Mouse (Mus musculus) liver, embryonic 15.5 days (tissue): ENCODE data around the gene Ccdc148. TPM values are rescaled to one million over a fixed set of nuclear protein-coding genes. Genes with fewer than 3 reads are reported as not detected.

Experiments
- ATAC-seq: fragments of 200-750 bp; cut with Nextera tagmentation; 2 replicates; pipeline ENCODE4 v1.8.0; 2017; ENCODE audit warnings: moderate number of reproducible peaks, mild to moderate bottlenecking, moderate library complexity; ENCODE audit not compliant: insufficient read depth
- H3K27ac ChIP-seq: fragments of 300-500 bp; sonication (generic); replicated peaks from 2 replicates; pipeline ENCODE4 v1.5.1; 2015; ENCODE audit warnings: mild to moderate bottlenecking, inconsistent platforms
- H3K27me3 ChIP-seq: fragments of 300-500 bp; sonication (generic); 2 replicates; pipeline ENCODE4 v1.6.1; 2015; ENCODE audit warnings: mild to moderate bottlenecking, inconsistent platforms
- H3K36me3 ChIP-seq: fragments of 300-500 bp; sonication (generic); replicated peaks from 2 replicates; pipeline ENCODE4 v1.6.1; 2015; ENCODE audit warnings: moderate library complexity, mild to moderate bottlenecking, inconsistent platforms
- H3K4me1 ChIP-seq: fragments of 300-500 bp; sonication (generic); replicated peaks from 2 replicates; pipeline ENCODE4 v1.6.1; 2015; ENCODE audit warnings: inconsistent platforms
- H3K4me2 ChIP-seq: fragments of 300-500 bp; sonication (generic); 2 replicates; pipeline ENCODE4 v1.6.1; 2015; ENCODE audit warnings: moderate library complexity, mild to moderate bottlenecking, inconsistent platforms
- H3K4me3 ChIP-seq: fragments of 300-500 bp; sonication (generic); replicated peaks from 2 replicates; pipeline ENCODE4 v1.5.1; 2015; ENCODE audit warnings: mild to moderate bottlenecking, inconsistent platforms
- H3K9ac ChIP-seq: fragments of 300-500 bp; sonication (generic); 2 replicates; pipeline ENCODE4 v1.6.1; 2015; ENCODE audit warnings: moderate library complexity, mild to moderate bottlenecking, inconsistent platforms
- H3K9me3 ChIP-seq: fragments of 300-500 bp; sonication (generic); replicated peaks from 2 replicates; pipeline ENCODE4 v1.6.1; 2016; ENCODE audit warnings: inconsistent platforms
- WGBS: fragments of 180-500 bp; shearing (Covaris S2); methylation state at CpG from one replicate; pipeline ENCODE4 v1.1.7; 2015; ENCODE audit warnings: mixed read lengths; ENCODE audit not compliant: insufficient replicate concordance; 5-methylcytosine and 5-hydroxymethylcytosine counted together
- polyA plus RNA-seq: library from polyadenylated mRNA; unstranded; fragments of >200 nt; fragmentation: Nextera tagmentation; extraction: Ambion mirVana; gene quantifications from 2 replicates; pipeline ENCODE4 v1.2.1, GENCODE M21; 2015

The Ccdc148 gene
- polyA plus RNA-seq, 1 experiment from 2014 or later: 0.38 TPM

- Histone ChIP-seq H3K4me2 (no peak overlapping the region), H3K27me3 (no peaks in the 10 kb centered on the region), H3K4me3 (no peak overlapping the region), H3K9me3 (no peaks in the 10 kb centered on the region), H3K36me3 (no peaks in the 10 kb centered on the region), H3K27ac (no peak overlapping the region), H3K4me1 (no peaks in the 10 kb centered on the region), H3K9ac (no peak overlapping the region)
- ATAC-seq: no peak
- whole genome bisulfite sequencing: 61% methylated on average over 14 of the region's 14 CpGs
Measured at GRCm38 (mm10) chr2:58992431-58993191, 167.9 kb downstream of the Ccdc148 start.

GRCm38 (mm10) chr2:58978095-58978494 lies 182.4 kb downstream of the Ccdc148 start:
- H3K9ac ChIP-seq: no peak overlapping the region
- no peak overlapping the region for H3K4me3 ChIP-seq
- no peak overlapping the region for H3K4me2 ChIP-seq
- H3K4me1 ChIP-seq: no peaks in the 10 kb centered on the region
- no peak overlapping the region for H3K27ac ChIP-seq
- no peaks in the 10 kb centered on the region for H3K27me3 ChIP-seq
- 38% methylated on average over 7 of the region's 7 CpGs for WGBS
- no peak for ATAC-seq
- no peaks in the 10 kb centered on the region for H3K36me3 ChIP-seq
- no peaks in the 10 kb centered on the region for H3K9me3 ChIP-seq

- H3K4me1 ChIP-seq: no peaks in the 10 kb centered on the region
- no peaks in the 10 kb centered on the region for H3K27me3 ChIP-seq
- H3K27ac ChIP-seq: no peak overlapping the region
- H3K36me3 ChIP-seq: no peaks in the 10 kb centered on the region
- no peak overlapping the region for H3K4me2 ChIP-seq
- 63% methylated on average over 9 of the region's 9 CpGs for WGBS
- no peaks in the 10 kb centered on the region for H3K9me3 ChIP-seq
- no peak overlapping the region for H3K4me3 ChIP-seq
- no peak for ATAC-seq
- no peak overlapping the region for H3K9ac ChIP-seq
Measured at GRCm38 (mm10) chr2:58971507-58972275, 188.8 kb downstream of the Ccdc148 start.

GRCm38 (mm10) chr2:58956770-58957300 lies 203.6 kb downstream of the Ccdc148 start:
- Histone ChIP-seq H3K4me3 (no peak overlapping the region), H3K9ac (no peak overlapping the region), H3K4me2 (no peak overlapping the region), H3K4me1 (no peaks in the 10 kb centered on the region), H3K36me3 (no peaks in the 10 kb centered on the region), H3K9me3 (no peaks in the 10 kb centered on the region), H3K27ac (no peak overlapping the region), H3K27me3 (no peaks in the 10 kb centered on the region)
- no peak for ATAC-seq
- 53% methylated on average over 2 of the region's 2 CpGs for WGBS

- Histone ChIP-seq H3K9ac (no peak overlapping the region), H3K36me3 (no peaks in the 10 kb centered on the region), H3K4me2 (no peak overlapping the region), H3K27ac (no peak overlapping the region), H3K4me1 (no peaks in the 10 kb centered on the region), H3K9me3 (no peaks in the 10 kb centered on the region), H3K27me3 (no peaks in the 10 kb centered on the region), H3K4me3 (no peak overlapping the region)
- ATAC-seq: no peak
- 64% methylated on average over 2 of the region's 2 CpGs for WGBS
Measured at GRCm38 (mm10) chr2:58956351-58956750, 204.1 kb downstream of the Ccdc148 start.

GRCm38 (mm10) chr2:58952101-58952500 lies 208.4 kb downstream of the Ccdc148 start:
- no peak overlapping the region for H3K4me2 ChIP-seq
- no peak for ATAC-seq
- H3K4me1 ChIP-seq: no peaks in the 10 kb centered on the region
- no peak overlapping the region for H3K9ac ChIP-seq
- no peak overlapping the region for H3K4me3 ChIP-seq
- no peak overlapping the region for H3K27ac ChIP-seq
- no peaks in the 10 kb centered on the region for H3K27me3 ChIP-seq
- H3K36me3 ChIP-seq: no peaks in the 10 kb centered on the region
- 61% methylated on average over 3 of the region's 3 CpGs for WGBS
- H3K9me3 ChIP-seq: no peaks in the 10 kb centered on the region

- Histone ChIP-seq H3K9me3 (no peaks in the 10 kb centered on the region), H3K27ac (no peak overlapping the region), H3K4me3 (no peak overlapping the region), H3K27me3 (no peaks in the 10 kb centered on the region), H3K36me3 (no peaks in the 10 kb centered on the region), H3K4me1 (no peaks in the 10 kb centered on the region), H3K9ac (no peak overlapping the region), H3K4me2 (no peak overlapping the region)
- whole genome bisulfite sequencing: 64% methylated on average over 7 of the region's 7 CpGs
- ATAC-seq: no peak
Measured at GRCm38 (mm10) chr2:58948796-58949195, 211.7 kb downstream of the Ccdc148 start.

GRCm38 (mm10) chr2:58941361-58941760 lies 219.1 kb downstream of the Ccdc148 start:
- WGBS: 71% methylated on average over 4 of the region's 4 CpGs
- Histone ChIP-seq H3K27ac (no peak overlapping the region), H3K36me3 (no peaks in the 10 kb centered on the region), H3K9me3 (no peaks in the 10 kb centered on the region), H3K4me3 (no peak overlapping the region), H3K4me2 (no peak overlapping the region), H3K27me3 (no peaks in the 10 kb centered on the region), H3K9ac (no peak overlapping the region), H3K4me1 (no peaks in the 10 kb centered on the region)
- ATAC-seq: no peak

- Histone ChIP-seq H3K9ac (no peak overlapping the region), H3K27ac (no peak overlapping the region), H3K4me3 (no peak overlapping the region), H3K36me3 (no peaks in the 10 kb centered on the region), H3K9me3 (no peaks in the 10 kb centered on the region), H3K27me3 (no peaks in the 10 kb centered on the region), H3K4me1 (no peaks in the 10 kb centered on the region), H3K4me2 (no peak overlapping the region)
- no peak for ATAC-seq
- 76% methylated on average over 2 of the region's 2 CpGs for WGBS
Measured at GRCm38 (mm10) chr2:58925551-58925950, 234.9 kb downstream of the Ccdc148 start.

GRCm38 (mm10) chr2:58918351-58918750 lies 242.1 kb downstream of the Ccdc148 start:
- H3K9me3 ChIP-seq: no peaks in the 10 kb centered on the region
- no peaks in the 10 kb centered on the region for H3K36me3 ChIP-seq
- H3K27me3 ChIP-seq: no peaks in the 10 kb centered on the region
- WGBS: 56% methylated on average over 4 of the region's 4 CpGs
- H3K27ac ChIP-seq: no peak overlapping the region
- no peaks in the 10 kb centered on the region for H3K4me1 ChIP-seq
- H3K4me3 ChIP-seq: no peak overlapping the region
- no peak for ATAC-seq
- no peak overlapping the region for H3K4me2 ChIP-seq
- H3K9ac ChIP-seq: no peak overlapping the region

- ATAC-seq: no peak
- Histone ChIP-seq H3K27me3 (no peaks in the 10 kb centered on the region), H3K4me1 (no peaks in the 10 kb centered on the region), H3K4me2 (no peak overlapping the region), H3K9ac (no peak overlapping the region), H3K4me3 (no peak overlapping the region), H3K27ac (no peak overlapping the region), H3K9me3 (no peaks in the 10 kb centered on the region), H3K36me3 (no peaks in the 10 kb centered on the region)
- WGBS: 42% methylated on average over 2 of the region's 9 CpGs
Measured at GRCm38 (mm10) chr2:58912339-58912738, 248.1 kb downstream of the Ccdc148 start.
